Mouse (Mus musculus): ENCODE data around the gene Gm16223. TPM values are rescaled to one million over a fixed set of nuclear protein-coding genes. Genes with fewer than 3 reads are reported as not detected.

Gm16223 gene
- polyA plus RNA-seq, 1 experiment from 2014 or later: not detected

Other genes starting within 250 kb of the Gm16223 start
- 7.1 and 7.7 TPM in 2 replicates for gene Bod1l, start 223.6 kb upstream of the Gm16223 start, polyA plus RNA-seq (2015; fragmentation: Nextera tagmentation; extraction: Ambion mirVana)

All from liver, embryonic 16.5 days (tissue).